Mouse (Mus musculus) heart, embryonic 10.5 days (tissue): ENCODE data around the gene Arhgef16. TPM values are rescaled to one million over a fixed set of nuclear protein-coding genes. Genes with fewer than 3 reads are reported as not detected.

ENCODE experiments used
- DNase-seq: peaks from one replicate; pipeline ENCODE4 v3.0.0-alpha.2; 2017; ENCODE audit warnings: low spot score
- H3K27ac ChIP-seq: fragments of 300-500 bp; sonication (generic); 2 replicates; pipeline ENCODE4 v1.5.1; 2016; ENCODE audit warnings: mild to moderate bottlenecking
- H3K27me3 ChIP-seq: fragments of 300-500 bp; sonication (generic); 2 replicates; pipeline ENCODE4 v1.6.1; 2016; ENCODE audit warnings: mild to moderate bottlenecking; ENCODE audit not compliant: poor library complexity, insufficient read depth, severe bottlenecking
- H3K36me3 ChIP-seq: fragments of 300-500 bp; sonication (generic); 2 replicates; pipeline ENCODE4 v1.6.1; 2016; ENCODE audit warnings: mild to moderate bottlenecking, moderate library complexity
- H3K4me1 ChIP-seq: fragments of 300-500 bp; sonication (generic); 2 replicates; pipeline ENCODE4 v1.6.1; 2016; ENCODE audit warnings: mild to moderate bottlenecking
- H3K4me3 ChIP-seq: fragments of 300-500 bp; sonication (generic); 2 replicates; pipeline ENCODE4 v1.5.1; 2016; ENCODE audit warnings: mild to moderate bottlenecking, moderate library complexity
- H3K9me3 ChIP-seq: fragments of 300-500 bp; sonication (generic); 2 replicates; pipeline ENCODE4 v1.6.1; 2016; ENCODE audit warnings: mild to moderate bottlenecking, moderate library complexity
- WGBS: fragments of 180-500 bp; shearing (Covaris S2); methylation state at CpG from one replicate; pipeline ENCODE4 v1.1.7; 2016; 5-methylcytosine and 5-hydroxymethylcytosine counted together
- polyA plus RNA-seq: library from polyadenylated mRNA; unstranded; fragments of >200 nt; fragmentation: Nextera tagmentation; extraction: Ambion mirVana; gene quantifications from 2 replicates; pipeline ENCODE4 v1.2.1, GENCODE M21; 2016

The Arhgef16 gene
- polyA plus RNA-seq, 1 experiment from 2014 or later: 7.4 TPM

DNA sequence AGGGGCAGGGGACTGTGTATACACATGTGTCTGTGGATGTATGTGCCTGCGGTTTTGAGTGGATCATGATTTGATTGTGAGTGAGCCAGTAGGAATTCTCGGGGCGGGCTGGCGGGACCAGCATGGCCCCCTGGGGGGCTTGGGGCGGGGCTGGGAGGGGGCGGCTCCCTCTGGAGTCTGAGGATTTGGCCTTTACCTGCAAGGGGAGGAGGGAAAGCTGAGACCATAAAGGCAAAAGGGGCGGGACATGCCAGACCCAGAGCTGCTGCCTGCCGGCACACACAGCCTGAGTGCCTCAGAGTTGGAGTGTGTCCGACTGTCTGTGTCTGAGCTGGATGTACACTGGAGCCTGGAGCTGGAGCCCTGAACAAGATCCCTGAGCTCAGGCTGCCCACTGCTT, 64.2 kb downstream of the Arhgef16 start:
- 5% methylated on average over 7 of the region's 9 CpGs for WGBS
- DNase-seq: no peak
- Histone ChIP-seq H3K36me3 (no peaks in the 10 kb centered on the region), H3K9me3 (no peaks in the 10 kb centered on the region), H3K27ac (peak overlapping the region; percentile 70), H3K4me1 (peaks cover 67% of the 10 kb centered on the region), H3K27me3 (peaks cover 23% of the 10 kb centered on the region), H3K4me3 (peak overlapping the region; percentile 46)

DNA sequence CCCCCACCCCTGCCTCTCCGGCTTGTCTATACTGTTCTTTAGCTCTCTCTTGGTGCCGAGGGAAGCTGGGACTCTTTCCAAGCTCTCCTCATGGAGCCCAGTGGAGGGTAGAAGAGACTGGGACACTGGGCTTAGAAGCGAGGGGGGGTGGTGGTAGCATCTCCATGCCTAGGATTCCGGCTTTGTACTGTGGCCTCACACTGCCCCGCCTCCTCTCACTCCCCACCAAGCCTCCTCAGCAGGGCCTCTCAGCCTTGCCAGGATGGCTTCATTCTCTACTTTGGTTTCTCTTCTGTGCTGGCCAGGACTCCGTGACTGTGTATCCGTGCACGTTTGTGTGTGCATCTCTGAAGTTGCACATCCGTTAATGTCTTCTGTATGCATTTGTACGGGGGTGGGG, 64.6 kb downstream of the Arhgef16 start:
- Histone ChIP-seq H3K36me3 (no peaks in the 10 kb centered on the region), H3K27me3 (peaks cover 19% of the 10 kb centered on the region), H3K9me3 (no peaks in the 10 kb centered on the region), H3K4me1 (peaks cover 72% of the 10 kb centered on the region), H3K27ac (peak overlapping the region; percentile 70), H3K4me3 (peak overlapping the region; percentile 46)
- no peak for DNase-seq
- WGBS: 8% methylated on average over 10 of the region's 10 CpGs

DNA sequence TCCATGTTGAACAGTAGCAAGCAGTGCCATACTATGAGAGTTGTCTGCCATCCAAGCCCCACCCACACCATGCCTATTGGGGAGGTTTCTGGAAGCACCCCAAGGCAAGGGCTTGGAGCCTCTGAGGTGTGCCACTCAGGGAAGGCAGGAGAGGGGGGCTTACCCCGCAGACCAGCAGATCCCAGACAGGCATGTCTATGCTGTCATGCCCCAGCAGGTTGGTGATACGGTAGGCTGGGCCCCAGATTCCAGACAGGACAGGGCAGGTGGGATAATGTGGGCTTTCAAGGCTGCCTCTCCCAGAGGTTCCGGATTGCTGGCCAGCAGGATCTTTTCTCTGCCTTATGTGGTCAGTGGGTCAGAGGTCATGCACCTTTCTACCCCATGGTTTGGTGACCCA, 65.5 kb downstream of the Arhgef16 start:
- WGBS: 77% methylated on average over 3 of the region's 3 CpGs
- no peak overlapping the region for H3K27ac ChIP-seq
- H3K36me3 ChIP-seq: no peaks in the 10 kb centered on the region
- no peak overlapping the region for H3K4me3 ChIP-seq
- no peaks in the 10 kb centered on the region for H3K9me3 ChIP-seq
- peaks cover 10% of the 10 kb centered on the region for H3K27me3 ChIP-seq
- DNase-seq: no peak
- H3K4me1 ChIP-seq: peaks cover 79% of the 10 kb centered on the region

DNA sequence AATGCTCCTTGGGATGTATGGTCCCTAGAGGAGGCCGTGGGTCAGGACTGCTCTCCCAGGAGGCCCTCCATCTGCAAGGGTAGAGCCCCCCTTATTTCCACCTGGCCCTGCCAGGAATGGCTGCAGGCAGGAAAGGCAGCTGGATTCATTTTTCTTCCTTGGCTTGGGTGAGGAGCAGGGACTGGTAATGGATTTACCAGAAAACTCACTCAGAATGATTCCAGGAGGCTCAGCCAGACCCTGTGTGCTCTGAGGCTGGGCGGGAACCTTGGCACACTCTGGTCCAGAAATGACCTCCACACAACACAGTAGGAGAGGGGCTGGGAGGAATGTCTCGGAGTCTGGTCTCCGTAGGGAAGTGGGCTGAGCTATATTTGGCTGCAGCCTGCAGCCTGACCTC, 69.2 kb downstream of the Arhgef16 start:
- Histone ChIP-seq H3K4me3 (no peak overlapping the region), H3K27ac (peak overlapping the region; percentile 54), H3K27me3 (0 out of 2 replicates have a peak, but pooled peaks cover 8% of the 10 kb centered on the region), H3K4me1 (peaks cover 92% of the 10 kb centered on the region), H3K36me3 (no peaks in the 10 kb centered on the region), H3K9me3 (no peaks in the 10 kb centered on the region)
- no peak for DNase-seq
- 39% methylated on average over 4 of the region's 4 CpGs for WGBS

DNA sequence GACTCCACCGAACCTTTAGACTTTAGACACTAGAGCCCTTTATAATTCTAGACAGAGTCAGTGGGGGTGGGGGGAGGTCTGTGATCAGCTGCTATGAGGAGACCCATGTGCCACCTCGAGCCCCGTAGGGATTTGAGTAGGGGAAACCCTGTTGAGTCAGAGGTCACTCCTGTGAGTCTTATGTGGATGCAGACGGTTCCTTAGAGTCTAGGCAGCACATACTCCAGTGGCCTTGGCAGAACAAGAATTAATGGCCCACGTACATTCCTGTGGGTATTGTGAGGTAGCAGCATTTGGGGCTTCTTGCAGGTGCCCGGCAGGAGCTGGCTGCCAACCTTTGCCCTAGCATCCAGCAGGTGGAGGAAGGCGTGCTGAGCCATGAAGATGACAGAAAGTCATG, 70.1 kb downstream of the Arhgef16 start:
- H3K4me1 ChIP-seq: peaks cover 89% of the 10 kb centered on the region
- 0 out of 2 replicates have a peak, but pooled peaks cover 13% of the 10 kb centered on the region for H3K27me3 ChIP-seq
- H3K9me3 ChIP-seq: no peaks in the 10 kb centered on the region
- 74% methylated on average over 7 of the region's 7 CpGs for WGBS
- H3K27ac ChIP-seq: peak overlapping the region; percentile 54; the same call in 1 of the 2 replicates
- no peaks in the 10 kb centered on the region for H3K36me3 ChIP-seq
- H3K4me3 ChIP-seq: no peak overlapping the region
- no peak for DNase-seq

DNA sequence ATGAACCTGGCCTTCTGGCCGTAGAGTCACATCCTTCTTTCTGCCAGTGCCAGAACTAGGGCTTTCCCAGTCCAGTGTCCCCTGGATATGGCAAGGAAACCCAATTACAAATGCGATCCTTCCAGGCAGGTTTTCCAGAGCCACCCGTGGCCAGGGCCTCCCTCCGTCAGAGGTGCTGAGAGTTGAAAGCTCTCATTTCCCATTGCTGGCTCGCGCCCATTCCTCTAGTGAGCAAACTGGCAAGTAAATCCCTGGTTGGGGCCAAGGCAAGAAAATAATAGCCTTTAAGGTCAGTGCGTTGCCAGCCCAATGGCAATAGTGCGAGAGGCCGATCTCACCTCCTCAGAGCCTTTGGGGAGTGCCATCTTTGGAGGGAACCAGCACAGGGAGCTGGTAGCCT, 71.9 kb downstream of the Arhgef16 start:
- no peaks in the 10 kb centered on the region for H3K9me3 ChIP-seq
- 0 out of 2 replicates have a peak, but pooled peaks cover 19% of the 10 kb centered on the region for H3K27me3 ChIP-seq
- H3K27ac ChIP-seq: peak overlapping the region; percentile 18; the same call in 1 of the 2 replicates
- no peak overlapping the region for H3K4me3 ChIP-seq
- DNase-seq: no peak
- peaks cover 90% of the 10 kb centered on the region for H3K4me1 ChIP-seq
- H3K36me3 ChIP-seq: no peaks in the 10 kb centered on the region
- 87% methylated on average over 9 of the region's 9 CpGs for WGBS

Other genes with a start within 250 kb of the Arhgef16 start
- 0.09 TPM in 1 of 2 replicates, not detected in the other for gene Trp73, start 161.5 kb downstream of the Arhgef16 start, polyA plus RNA-seq
- gene Wrap73, start 159.3 kb downstream of the Arhgef16 start, polyA plus RNA-seq: 27.7 and 33.2 TPM in 2 replicates
- gene Tprgl, start 141.0 kb downstream of the Arhgef16 start, polyA plus RNA-seq: 125 and 140 TPM in 2 replicates
- 8.7 and 13.5 TPM in 2 replicates for gene Megf6, start 130.9 kb downstream of the Arhgef16 start, polyA plus RNA-seq
- gene B230104I21Rik, start 34.5 kb upstream of the Arhgef16 start, polyA plus RNA-seq: not detected in 2 replicates